Comparison of ENCODE assay signal across 8 mouse cellular contexts in genomic region chr3:126746148-126746803, GRCm38 (mm10).
DNase-seq lines count a peak whose midpoint lies in the region; ATAC-seq and TF ChIP-seq lines count a peak whose summit lies in the region.

No protein-coding gene starts in this region.

- H3K4me3 ChIP-seq in heart, embryonic 13.5 days: peak overlapping the region; percentile 20; the same call in 1 of the 2 replicates
- H3K4me3 ChIP-seq in kidney, postnatal 0 days (replicated peaks; ENCODE audit: low read depth, low read length): no peak overlapping the region

- no peaks in the 10 kb centered on the region for H3K9me3 ChIP-seq in heart, embryonic 13.5 days
- H3K9me3 ChIP-seq in kidney, postnatal 0 days (replicated peaks; ENCODE audit: low read length): no peaks in the 10 kb centered on the region

- H3K4me1 ChIP-seq in heart, embryonic 13.5 days: peaks cover 58% of the 10 kb centered on the region
- H3K4me1 ChIP-seq in kidney, postnatal 0 days (replicated peaks; ENCODE audit: insufficient read depth, low read length): no peaks in the 10 kb centered on the region

- H3K36me3 ChIP-seq in heart, embryonic 13.5 days: no peaks in the 10 kb centered on the region
- H3K36me3 ChIP-seq in kidney, postnatal 0 days (ENCODE audit: insufficient read depth, low read length): no peaks in the 10 kb centered on the region

- H3K27me3 ChIP-seq in heart, embryonic 13.5 days (replicated peaks): no peaks in the 10 kb centered on the region
- H3K27me3 ChIP-seq in kidney, postnatal 0 days (ENCODE audit: insufficient read depth, low read length): no peaks in the 10 kb centered on the region

- no peak for TF ChIP-seq CTCF in kidney, postnatal 0 days (IDR thresholded peaks at IDR 0.05; ENCODE audit: low read depth)

- WGBS in heart, embryonic 13.5 days: 32% methylated on average over 11 of the region's 11 CpGs
- 58% methylated on average over 11 of the region's 11 CpGs for WGBS in kidney, postnatal 0 days

- H3K4me2 ChIP-seq in heart, embryonic 13.5 days: peak overlapping the region; percentile 53
- H3K4me2 ChIP-seq in kidney, postnatal 0 days (ENCODE audit: low read length): no peak overlapping the region

- H3K9ac ChIP-seq in heart, embryonic 13.5 days: peak overlapping the region; percentile 59; the same call in 1 of the 2 replicates
- H3K9ac ChIP-seq in kidney, postnatal 0 days (ENCODE audit: low read depth, low read length): no peak overlapping the region

- peak; percentile 37 for DNase-seq in adrenal gland, postnatal 10 days
- DNase-seq in adrenal gland, adult 18-20 months (ENCODE audit: low spot score in 2 of 2): no peak
- peak; percentile 63 for DNase-seq in 3T3-L1 (ENCODE audit: low read depth, low spot score)
- DNase-seq in kidney, postnatal 0 days (ENCODE audit: low spot score): peak; percentile 18
- no peak for DNase-seq in embryo, embryonic 11 days
- no peak for DNase-seq in thymus, postnatal 10 days (ENCODE audit: low spot score in 2 of 2)
- DNase-seq in layer of hippocampus, postnatal 14 days (ENCODE audit: low spot score in 2 of 2): no peak

- ATAC-seq in heart, embryonic 13.5 days (ENCODE audit: extremely low read depth, insufficient number of reproducible peaks, low FRiP score, low TSS enrichment): peak; percentile 87
- no peak for ATAC-seq in kidney, postnatal 0 days (replicated peaks; ENCODE audit: low FRiP score, low read depth)

- peak overlapping the region; percentile 90 for H3K27ac ChIP-seq in heart, embryonic 13.5 days (replicated peaks)
- no peak overlapping the region for H3K27ac ChIP-seq in kidney, postnatal 0 days

Comparison
In these comparisons a context has a peak if more than half of its experiments do, and no peak if none do; other contexts are left out.
1. DNase-seq: peak in adrenal gland, postnatal 10 days (single experiment), 3T3-L1 (single experiment) and kidney, postnatal 0 days (single experiment); none in adrenal gland, adult 18-20 months (0 of 2), embryo, embryonic 11 days (single experiment), thymus, postnatal 10 days (0 of 2) and layer of hippocampus, postnatal 14 days (0 of 2).